Mouse (Mus musculus) CD8-positive naive resting alpha-beta T cell, adult 57 days (primary cell): ENCODE results near the gene Cypt4. TPM values are rescaled to one million over a fixed set of nuclear protein-coding genes. Genes with fewer than 3 reads are reported as not detected.

Experiments
- total RNA-seq: library from RNA; stranded (reverse); gene quantifications from one replicate; pipeline ENCODE4 v1.2.4, GENCODE M21; 2023

Cypt4 gene
- not detected for total RNA-seq

GRCm38 (mm10) chr9:24624896-24625295 is at the start of gene Cypt4:
Gene Cypt4, plus strand, starts transcription at chr9:24625196.

Other genes starting within 250 kb of the Cypt4 start
- gene Dpy19l1, start 122.1 kb upstream of the Cypt4 start, total RNA-seq, result 26.7 TPM
- gene Dpy19l2, start 71.1 kb downstream of the Cypt4 start, total RNA-seq, result not detected
- gene Tbx20, start 149.1 kb downstream of the Cypt4 start, total RNA-seq, result not detected